Mouse (Mus musculus): Measurements from ENCODE around the gene Alppl2. TPM values are rescaled to one million over a fixed set of nuclear protein-coding genes. Genes with fewer than 3 reads are reported as not detected.

The Alppl2 gene
- total RNA-seq, 2 experiments from 2014 or later = not detected

- no peak for DNase-seq
Observed at GRCm38 (mm10) chr1:87050072-87050471, 39.7 kb downstream of the Alppl2 start.

GRCm38 (mm10) chr1:87041814-87042438 lies 47.8 kb downstream of the Alppl2 start:
- peak; percentile 86 for DNase-seq

GRCm38 (mm10) chr1:87041119-87041518 lies 48.6 kb downstream of the Alppl2 start:
- peak; percentile 85 for DNase-seq

GRCm38 (mm10) chr1:87038477-87039070 lies 51.2 kb downstream of the Alppl2 start:
- DNase-seq = no peak

Other genes starting within 250 kb of the Alppl2 start
- gene Alpi, start 11.7 kb upstream of the Alppl2 start, total RNA-seq (2021) = not detected
- gene Akp3, start 35.0 kb upstream of the Alppl2 start, total RNA-seq (2021) = not detected
- gene Ecel1, start 66.6 kb upstream of the Alppl2 start, total RNA-seq (2021) = 10 to 100 TPM in 1 of 2 experiments, 1 to 10 TPM in 1; 2.4 to 10.1 TPM
- gene Prss56, start 93.4 kb upstream of the Alppl2 start, total RNA-seq (2021) = not detected
- gene Chrnd, start 100.7 kb upstream of the Alppl2 start, total RNA-seq (2021) = under 1 TPM; 0.27 to 0.97 TPM
- under 1 TPM in 1 of 2 experiments, not detected in 1; 0.30 TPM for gene Chrng, start 114.7 kb upstream of the Alppl2 start, total RNA-seq (2021)
- gene Eif4e2, start 124.0 kb upstream of the Alppl2 start, total RNA-seq (2021) = 10 to 100 TPM; 90.6 to 91.7 TPM
- gene Efhd1, start 174.4 kb upstream of the Alppl2 start, total RNA-seq (2021) = 100 to 1,000 TPM; 121 to 185 TPM
- gene Gigyf2, start 237.1 kb upstream of the Alppl2 start, total RNA-seq (2021) = 10 to 100 TPM; 57.5 to 70.6 TPM